Mouse (Mus musculus): Measurements from ENCODE around the gene Ugt1a8.
"Not testable (repeated sequence)": the region's sequence is repeated elsewhere in the genome, so short reads cannot be mapped to it uniquely, and the experiment has no call there.

The Ugt1a8 gene

GRCm38 (mm10) chr1:88087513-88087912 is at the start of gene Ugt1a8:
Gene Ugt1a8 (plus strand): TSS chr1:88087813.
- no peak for DNase-seq (ENCODE audit: low spot score)

DNA sequence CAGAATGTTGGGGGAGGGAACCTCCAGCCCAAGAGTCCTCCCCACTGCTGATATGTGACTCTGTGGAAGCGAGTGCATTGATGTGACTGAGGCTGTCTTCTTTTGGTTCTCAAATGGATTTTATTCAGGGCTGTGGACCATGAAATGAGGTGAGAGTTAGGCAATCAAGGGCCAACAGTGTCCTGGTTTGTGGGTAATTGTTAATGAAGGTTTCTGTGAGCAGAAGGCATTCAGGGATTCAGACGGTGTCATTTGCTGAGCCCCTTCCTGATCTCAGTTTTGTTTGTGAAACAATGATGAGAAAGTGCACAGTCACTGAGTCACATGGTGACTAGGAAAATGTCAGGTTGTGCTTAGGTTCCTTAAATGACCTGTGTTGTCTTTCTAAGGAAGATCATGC is 44.6 kb upstream of the Ugt1a8 start:
- DNase-seq (ENCODE audit: low spot score) = not testable (repeated sequence)

GRCm38 (mm10) chr1:88044832-88045437 is 42.7 kb upstream of the Ugt1a8 start:
- not testable (repeated sequence) for DNase-seq (ENCODE audit: low spot score)

- DNase-seq (ENCODE audit: low spot score) = not testable (repeated sequence)
Observed at GRCm38 (mm10) chr1:88047408-88047807, 40.2 kb upstream of the Ugt1a8 start.

- DNase-seq (ENCODE audit: low spot score) = no peak
Observed at GRCm38 (mm10) chr1:88055088-88055487, 32.5 kb upstream of the Ugt1a8 start, which contains the start of gene Ugt1a10. Gene Ugt1a10 (plus strand): TSS chr1:88055388.

DNA sequence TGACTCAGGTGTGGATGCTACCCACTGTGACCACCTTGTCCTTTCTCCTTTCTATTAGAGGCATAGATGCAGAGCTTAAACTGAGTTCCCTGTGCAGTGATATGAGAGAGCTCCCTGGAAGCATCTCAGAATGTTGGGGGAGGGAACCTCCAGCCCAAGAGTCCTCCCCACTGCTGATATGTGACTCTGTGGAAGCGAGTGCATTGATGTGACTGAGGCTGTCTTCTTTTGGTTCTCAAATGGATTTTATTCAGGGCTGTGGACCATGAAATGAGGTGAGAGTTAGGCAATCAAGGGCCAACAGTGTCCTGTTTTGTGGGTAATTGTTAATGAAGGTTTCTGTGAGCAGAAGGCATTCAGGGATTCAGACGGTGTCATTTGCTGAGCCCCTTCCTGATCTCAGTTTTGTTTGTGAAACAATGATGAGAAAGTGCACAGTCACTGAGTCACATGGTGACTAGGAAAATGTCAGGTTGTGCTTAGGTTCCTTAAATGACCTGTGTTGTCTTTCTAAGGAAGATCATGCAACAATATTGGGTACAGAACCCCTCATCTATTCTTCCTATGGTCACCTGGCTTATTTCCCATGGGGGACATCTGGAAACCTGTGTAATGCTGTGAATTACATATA is 21.0 kb upstream of the Ugt1a8 start:
- DNase-seq (ENCODE audit: low spot score) = not testable (repeated sequence)

GRCm38 (mm10) chr1:88070495-88070894 is 17.1 kb upstream of the Ugt1a8 start, which contains the start of gene Ugt1a9:
Gene Ugt1a9 (plus strand): TSS chr1:88070800.
- DNase-seq (ENCODE audit: low spot score) = no peak

GRCm38 (mm10) chr1:88070902-88071301 is 16.7 kb upstream of the Ugt1a8 start:
- no peak for DNase-seq (ENCODE audit: low spot score)

GRCm38 (mm10) chr1:88074471-88074870 is 13.1 kb upstream of the Ugt1a8 start:
- DNase-seq (ENCODE audit: low spot score) = no peak

GRCm38 (mm10) chr1:88077128-88077527 is 10.5 kb upstream of the Ugt1a8 start:
- no peak for DNase-seq (ENCODE audit: low spot score)

DNA sequence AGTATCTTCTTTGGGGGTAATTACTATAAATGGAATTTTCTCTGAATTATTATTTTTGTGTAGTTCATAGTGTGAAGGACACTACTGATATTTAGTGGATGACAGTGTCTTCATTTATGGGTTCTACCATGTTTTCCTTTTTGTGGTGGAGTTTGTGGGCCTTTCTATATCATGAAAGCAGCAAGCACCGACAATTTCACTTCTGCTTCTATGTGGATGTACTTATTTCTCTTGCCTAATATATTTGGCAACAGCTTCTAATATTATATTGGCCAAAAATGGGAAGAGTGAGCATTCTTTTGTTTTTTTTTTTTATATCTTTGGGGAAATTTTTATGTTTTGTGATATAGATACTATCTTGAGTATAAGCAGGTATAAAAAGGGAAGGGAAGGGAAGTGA is 5.9 kb upstream of the Ugt1a8 start:
- DNase-seq (ENCODE audit: low spot score) = no peak

GRCm38 (mm10) chr1:88086125-88086524 is 1.5 kb upstream of the Ugt1a8 start:
- no peak for DNase-seq (ENCODE audit: low spot score)

- no peak for DNase-seq (ENCODE audit: low spot score)
Observed at GRCm38 (mm10) chr1:88092341-88092740, 4.7 kb downstream of the Ugt1a8 start.

- DNase-seq (ENCODE audit: low spot score) = not testable (repeated sequence)
Observed at GRCm38 (mm10) chr1:88094270-88094676, 6.7 kb downstream of the Ugt1a8 start.

DNA sequence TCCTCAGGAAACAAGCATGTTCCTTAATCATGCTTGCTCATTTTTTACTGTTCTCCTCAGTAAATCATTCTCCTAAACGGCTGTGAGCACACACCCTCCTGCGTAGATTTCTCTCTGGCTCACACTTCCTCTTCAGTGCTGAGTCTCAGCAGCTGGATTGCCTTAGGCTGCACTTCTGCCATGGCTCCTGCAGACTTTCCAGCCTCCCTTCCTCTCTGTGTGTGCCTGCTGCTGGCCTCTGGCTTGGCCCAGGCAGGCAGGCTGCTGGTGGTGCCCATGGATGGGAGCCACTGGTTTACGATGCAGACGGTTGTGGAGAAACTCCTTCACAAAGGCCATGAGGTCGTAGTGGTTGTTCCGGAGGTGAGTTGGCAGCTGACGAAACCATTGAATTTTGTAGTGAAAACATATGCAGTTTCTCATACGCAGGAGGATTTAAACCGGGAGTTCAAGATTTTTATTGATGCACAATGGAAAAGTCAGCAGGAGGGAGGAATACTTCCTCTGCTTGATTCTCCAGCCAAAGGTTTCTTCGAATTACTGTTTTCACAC is 7.4 kb downstream of the Ugt1a8 start, which contains the start of gene Ugt1a7c:
Gene Ugt1a7c, plus strand, starts transcription at position 122 of the 552 bp plus-strand sequence.
- DNase-seq (ENCODE audit: low spot score) = no peak

DNA sequence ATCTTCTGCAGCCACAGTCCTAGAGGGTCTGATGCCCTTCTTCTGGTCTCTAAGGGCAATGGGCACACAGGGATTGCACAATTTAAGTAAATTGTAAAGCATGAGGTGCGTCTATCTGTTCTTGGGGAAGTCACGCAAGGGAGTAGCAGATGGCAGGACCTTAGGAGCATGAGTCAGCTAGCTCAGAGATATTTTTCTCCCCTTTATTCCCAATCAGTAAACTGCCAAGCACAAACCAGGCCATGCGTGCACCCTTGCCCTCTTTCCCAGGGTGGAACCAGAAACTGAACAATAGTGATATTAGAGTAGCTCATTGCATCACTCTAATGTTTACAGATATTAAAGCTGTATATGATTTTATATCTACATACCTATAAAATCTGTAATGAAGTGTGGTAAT is 10.9 kb downstream of the Ugt1a8 start:
- not testable (repeated sequence) for DNase-seq (ENCODE audit: low spot score)

DNA sequence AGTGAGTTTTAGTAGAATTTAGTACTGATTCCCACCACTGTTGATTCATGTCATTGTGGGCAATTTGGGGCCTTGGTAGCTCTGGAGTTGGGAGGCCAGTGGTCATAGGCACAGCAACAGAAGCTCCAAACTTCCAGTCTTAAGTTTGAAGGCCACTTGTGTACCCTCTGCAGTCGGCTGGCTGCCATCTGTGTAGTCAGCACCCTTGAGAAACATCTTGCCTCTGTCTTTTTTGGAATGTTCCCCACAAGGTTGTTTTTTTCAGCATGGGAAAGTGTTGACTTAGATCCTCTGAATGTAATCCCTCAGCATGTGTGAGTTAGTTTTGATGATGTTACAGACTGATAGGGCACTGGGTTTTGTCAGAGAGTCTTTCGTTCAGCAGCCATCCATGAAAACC is 12.1 kb downstream of the Ugt1a8 start:
- not testable (repeated sequence) for DNase-seq (ENCODE audit: low spot score)

DNA sequence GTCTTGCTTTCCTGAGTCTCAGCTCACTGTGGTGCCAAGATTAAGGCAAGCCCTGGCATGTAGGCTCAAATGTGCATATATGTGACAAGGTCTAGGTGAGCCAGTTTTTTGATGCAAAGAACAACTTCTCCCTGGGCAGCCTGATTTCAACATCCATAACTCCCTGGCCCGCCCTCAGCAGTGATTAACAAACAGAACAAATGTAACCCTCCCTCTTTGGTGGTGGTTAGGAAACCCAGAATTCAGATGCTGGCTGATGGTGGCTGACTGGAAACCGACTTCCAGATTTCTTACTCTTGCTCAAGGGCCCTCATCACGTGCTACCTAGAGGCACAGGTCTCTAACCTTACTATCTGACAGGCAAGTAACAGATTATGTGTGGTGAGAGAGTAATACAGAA is 15.4 kb downstream of the Ugt1a8 start, which contains the start of gene Ugt1a6b:
Gene Ugt1a6b, plus strand, starts transcription at position 234 of the 400 bp plus-strand sequence.
- DNase-seq (ENCODE audit: low spot score) = not testable (repeated sequence)

DNA sequence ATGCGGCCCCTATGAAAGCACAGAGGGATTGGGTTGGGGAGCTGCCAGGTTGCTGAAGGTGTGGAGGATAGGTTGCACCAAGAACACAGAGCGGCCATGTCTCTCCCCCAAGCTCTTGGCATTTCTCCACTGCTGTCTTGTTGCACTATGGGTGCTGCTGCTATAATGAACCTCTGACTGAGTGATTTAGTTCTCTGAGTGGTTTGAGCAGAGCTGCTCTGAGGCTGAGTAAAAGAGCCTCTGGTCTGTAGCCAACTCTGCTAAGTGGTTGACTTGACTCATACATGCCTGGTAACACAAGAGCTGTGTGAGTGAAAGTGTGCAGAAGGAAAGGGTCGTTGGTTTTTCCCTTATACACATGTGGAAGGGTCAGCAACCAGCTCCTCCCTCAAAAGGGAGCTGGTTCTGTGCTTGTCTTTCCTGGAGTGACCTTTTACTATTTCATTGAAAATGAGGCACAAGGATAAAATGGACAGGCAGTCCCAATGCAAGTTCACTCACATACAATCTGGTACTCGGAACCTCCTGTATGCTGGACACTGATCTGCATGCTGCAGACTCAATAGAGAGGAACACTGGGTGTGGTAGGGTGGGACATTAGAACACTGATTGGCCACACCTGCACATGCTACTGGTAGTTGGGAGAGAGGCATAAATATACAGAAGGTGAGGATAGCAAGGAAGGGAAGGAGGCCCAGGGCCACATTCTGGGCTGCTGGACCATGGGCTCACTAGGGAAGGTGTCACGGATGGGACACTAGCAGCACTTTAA is 16.3 kb downstream of the Ugt1a8 start:
- not testable (repeated sequence) for DNase-seq (ENCODE audit: low spot score)

DNA sequence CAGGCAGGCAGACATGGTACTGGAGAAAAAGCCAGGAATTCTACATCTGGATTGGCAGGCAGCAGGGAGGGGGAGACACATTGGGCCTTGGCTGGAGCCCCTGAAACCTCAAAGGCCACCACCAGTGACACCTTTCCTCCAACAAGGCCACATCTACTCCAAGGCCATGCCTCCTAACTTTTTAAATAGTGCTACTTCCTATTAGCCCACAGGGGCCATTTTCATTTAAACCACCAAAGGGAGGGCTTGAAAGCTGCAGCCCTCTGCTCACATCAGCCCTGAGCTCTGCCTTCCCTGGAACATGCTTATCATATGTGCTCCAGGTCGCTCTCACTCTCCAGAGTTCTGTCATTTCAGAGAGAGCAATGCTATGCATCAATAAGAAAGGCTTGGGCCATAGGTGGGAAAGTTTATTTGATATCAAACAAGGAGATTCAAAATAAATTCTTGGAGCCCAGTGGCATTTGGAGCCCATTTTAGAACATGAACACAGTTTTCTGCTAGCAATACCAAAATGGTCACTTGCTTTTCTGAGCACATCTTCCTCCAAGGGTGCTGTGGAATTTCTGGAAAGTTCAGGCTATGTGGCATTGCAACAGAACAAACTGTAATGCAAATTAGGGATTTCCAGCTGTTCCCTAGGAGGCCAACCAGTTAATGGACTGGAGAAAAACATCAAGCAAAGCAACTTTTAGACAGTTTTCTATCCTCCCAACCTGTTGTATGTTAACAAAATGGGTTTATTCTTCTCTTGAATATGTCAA is 17.2 kb downstream of the Ugt1a8 start:
- no peak for DNase-seq (ENCODE audit: low spot score)

DNA sequence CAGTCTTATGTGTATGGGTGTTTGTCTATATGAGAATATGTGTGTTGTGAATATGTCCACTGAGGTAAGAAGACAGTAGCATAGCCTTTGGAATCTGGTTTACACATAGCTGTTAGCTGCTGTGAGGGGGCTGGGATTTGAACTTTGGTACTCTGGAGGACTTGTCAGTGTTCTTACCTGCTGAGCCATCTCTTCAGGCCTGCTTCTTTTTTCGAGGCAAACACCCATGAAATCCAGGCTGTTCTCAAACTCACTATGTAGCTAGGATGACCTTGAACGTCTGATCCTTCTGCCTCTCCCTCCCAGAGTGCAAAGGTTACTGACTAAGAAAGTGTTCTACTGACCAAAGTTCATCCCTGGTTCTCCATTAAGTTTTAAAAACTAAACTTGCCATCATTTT is 18.0 kb downstream of the Ugt1a8 start:
- no peak for DNase-seq (ENCODE audit: low spot score)
